Mouse (Mus musculus) liver, embryonic 14.5 days (tissue): ENCODE data around the gene Gm17555.
"Not testable (repeated sequence)": the region's sequence is repeated elsewhere in the genome, so short reads cannot be mapped to it uniquely, and the experiment has no call there.

Experiments used
- CTCF ChIP-seq: IDR thresholded peaks from 2 replicates; pipeline ENCODE4 v1.5.1; 2016; ENCODE audit warnings: antibody characterized with exemption, low read depth, control low read depth
- EP300 ChIP-seq: IDR thresholded peaks from 2 replicates; pipeline ENCODE4 v1.6.1; 2016; ENCODE audit warnings: antibody characterized with exemption, low read depth

DNA sequence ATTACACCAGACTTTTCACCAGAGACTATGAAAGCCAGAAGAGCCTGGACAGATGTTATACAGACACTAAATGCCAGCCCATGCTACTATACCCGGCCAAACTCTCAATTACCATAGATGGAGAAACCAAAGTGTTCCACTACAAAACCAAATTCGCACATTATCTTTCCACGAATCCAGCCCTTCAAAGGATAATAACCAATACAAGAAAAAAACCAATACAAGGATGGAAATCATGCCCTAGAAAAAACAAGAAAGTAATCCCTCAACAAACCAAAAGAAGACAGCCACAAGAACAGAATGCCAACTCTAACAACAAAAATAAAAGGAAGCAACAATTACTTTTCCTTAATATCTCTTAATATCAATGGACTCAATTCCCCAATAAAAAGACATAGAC lies at the start of gene Gm17555:
- TF ChIP-seq CTCF, EP300: not testable (repeated sequence)
